Mouse (Mus musculus): ENCODE results near the gene Ybx3. TPM values are rescaled to one million over a fixed set of nuclear protein-coding genes. Genes with fewer than 3 reads are reported as not detected.

Gene Ybx3
- polyA plus RNA-seq, 1 experiment from 2014 or later: 25.0 TPM

- 92% methylated on average over 3 of the region's 3 CpGs for WGBS
- H3K27ac ChIP-seq: no peak overlapping the region
- no peak for ATAC-seq
- H3K9ac ChIP-seq (replicated peaks): no peak overlapping the region
- no peak overlapping the region for H3K4me2 ChIP-seq (replicated peaks)
- H3K4me1 ChIP-seq (replicated peaks): no peaks in the 10 kb centered on the region
- no peaks in the 10 kb centered on the region for H3K9me3 ChIP-seq
- no peaks in the 10 kb centered on the region for H3K36me3 ChIP-seq
- no peaks in the 10 kb centered on the region for H3K27me3 ChIP-seq
- no peak overlapping the region for H3K4me3 ChIP-seq (replicated peaks)
Measured at GRCm38 (mm10) chr6:131404260-131404659, 16.0 kb upstream of the Ybx3 start.

GRCm38 (mm10) chr6:131403036-131403435 lies 14.8 kb upstream of the Ybx3 start:
- ATAC-seq: no peak
- WGBS: 73% methylated on average over 2 of the region's 2 CpGs
- Histone ChIP-seq H3K36me3 (no peaks in the 10 kb centered on the region), H3K9ac (replicated peaks) (no peak overlapping the region), H3K27ac (no peak overlapping the region), H3K27me3 (no peaks in the 10 kb centered on the region), H3K4me3 (replicated peaks) (no peak overlapping the region), H3K4me1 (replicated peaks) (no peaks in the 10 kb centered on the region), H3K4me2 (replicated peaks) (no peak overlapping the region), H3K9me3 (no peaks in the 10 kb centered on the region)

- no peak overlapping the region for H3K27ac ChIP-seq
- no peaks in the 10 kb centered on the region for H3K9me3 ChIP-seq
Measured at GRCm38 (mm10) chr6:131402606-131403005, 14.3 kb upstream of the Ybx3 start.

GRCm38 (mm10) chr6:131401259-131401658 lies 13.0 kb upstream of the Ybx3 start:
- Histone ChIP-seq H3K9me3 (no peaks in the 10 kb centered on the region), H3K27ac (no peak overlapping the region), H3K27me3 (no peaks in the 10 kb centered on the region), H3K36me3 (no peaks in the 10 kb centered on the region), H3K9ac (replicated peaks) (no peak overlapping the region), H3K4me1 (replicated peaks) (no peaks in the 10 kb centered on the region), H3K4me3 (replicated peaks) (no peak overlapping the region), H3K4me2 (replicated peaks) (no peak overlapping the region)
- ATAC-seq: no peak
- WGBS: 79% methylated on average over 2 of the region's 2 CpGs

More at GRCm38 (mm10) chr6:131402606-131403005, 14.3 kb upstream of the Ybx3 start:
- ATAC-seq: no peak
- Histone ChIP-seq H3K9ac (replicated peaks) (no peak overlapping the region), H3K36me3 (no peaks in the 10 kb centered on the region), H3K4me1 (replicated peaks) (no peaks in the 10 kb centered on the region), H3K4me3 (replicated peaks) (no peak overlapping the region), H3K4me2 (replicated peaks) (no peak overlapping the region), H3K27me3 (no peaks in the 10 kb centered on the region)

GRCm38 (mm10) chr6:131396650-131397049 lies 8.4 kb upstream of the Ybx3 start:
- Histone ChIP-seq H3K27ac (no peak overlapping the region), H3K9me3 (no peaks in the 10 kb centered on the region), H3K36me3 (no peaks in the 10 kb centered on the region), H3K4me1 (replicated peaks) (no peaks in the 10 kb centered on the region), H3K4me3 (replicated peaks) (no peak overlapping the region), H3K9ac (replicated peaks) (no peak overlapping the region), H3K4me2 (replicated peaks) (no peak overlapping the region), H3K27me3 (no peaks in the 10 kb centered on the region)
- 78% methylated on average over 1 of the region's 1 CpGs for WGBS
- no peak for ATAC-seq

GRCm38 (mm10) chr6:131393873-131394660 lies 5.8 kb upstream of the Ybx3 start:
- Histone ChIP-seq H3K36me3 (no peaks in the 10 kb centered on the region), H3K27me3 (no peaks in the 10 kb centered on the region), H3K9ac (replicated peaks) (no peak overlapping the region), H3K9me3 (no peaks in the 10 kb centered on the region), H3K27ac (no peak overlapping the region), H3K4me2 (replicated peaks) (no peak overlapping the region), H3K4me3 (replicated peaks) (no peak overlapping the region), H3K4me1 (replicated peaks) (no peaks in the 10 kb centered on the region)
- ATAC-seq: no peak
- 84% methylated on average over 4 of the region's 4 CpGs for WGBS

- no peaks in the 10 kb centered on the region for H3K27me3 ChIP-seq
- H3K36me3 ChIP-seq: no peaks in the 10 kb centered on the region
- peak overlapping the region; percentile 84 for H3K9ac ChIP-seq (replicated peaks)
- peaks cover 30% of the 10 kb centered on the region for H3K4me1 ChIP-seq (replicated peaks)
- H3K4me2 ChIP-seq (replicated peaks): peak overlapping the region; percentile 93
- no peaks in the 10 kb centered on the region for H3K9me3 ChIP-seq
- WGBS: under 1% methylated on average over 43 of the region's 43 CpGs
- peak; percentile 72 for ATAC-seq
- peak overlapping the region; percentile 82 for H3K27ac ChIP-seq
- peak overlapping the region; percentile 80 for H3K4me3 ChIP-seq (replicated peaks)
Measured at GRCm38 (mm10) chr6:131387221-131388039, 846 bp downstream of the Ybx3 start.

GRCm38 (mm10) chr6:131386416-131387019 lies 1.8 kb downstream of the Ybx3 start:
- no peak for ATAC-seq
- no peak overlapping the region for H3K27ac ChIP-seq
- WGBS: 50% methylated on average over 9 of the region's 9 CpGs

GRCm38 (mm10) chr6:131385469-131385868 lies 2.8 kb downstream of the Ybx3 start:
- no peak for ATAC-seq
- WGBS: 93% methylated on average over 1 of the region's 1 CpGs
- Histone ChIP-seq H3K4me2 (replicated peaks) (no peak overlapping the region), H3K4me1 (replicated peaks) (peaks cover 36% of the 10 kb centered on the region), H3K27me3 (no peaks in the 10 kb centered on the region), H3K4me3 (replicated peaks) (no peak overlapping the region), H3K36me3 (0 out of 2 replicates have a peak, but pooled peaks cover 5% of the 10 kb centered on the region), H3K27ac (no peak overlapping the region), H3K9ac (replicated peaks) (no peak overlapping the region), H3K9me3 (no peaks in the 10 kb centered on the region)

More at GRCm38 (mm10) chr6:131386416-131387019, 1.8 kb downstream of the Ybx3 start:
- Histone ChIP-seq H3K4me1 (replicated peaks) (peaks cover 36% of the 10 kb centered on the region), H3K4me2 (replicated peaks) (peak overlapping the region; percentile 93), H3K9ac (replicated peaks) (peak overlapping the region; percentile 84), H3K27me3 (no peaks in the 10 kb centered on the region), H3K9me3 (no peaks in the 10 kb centered on the region), H3K4me3 (replicated peaks) (peak overlapping the region; percentile 80), H3K36me3 (no peaks in the 10 kb centered on the region)

GRCm38 (mm10) chr6:131383713-131384330 lies 4.5 kb downstream of the Ybx3 start:
- no peak overlapping the region for H3K4me2 ChIP-seq (replicated peaks)
- WGBS: 68% methylated on average over 6 of the region's 6 CpGs
- no peaks in the 10 kb centered on the region for H3K27me3 ChIP-seq
- H3K9me3 ChIP-seq: no peaks in the 10 kb centered on the region
- no peak for ATAC-seq
- no peak overlapping the region for H3K27ac ChIP-seq
- peaks cover 21% of the 10 kb centered on the region for H3K36me3 ChIP-seq
- no peak overlapping the region for H3K9ac ChIP-seq (replicated peaks)
- peaks cover 35% of the 10 kb centered on the region for H3K4me1 ChIP-seq (replicated peaks)
- no peak overlapping the region for H3K4me3 ChIP-seq (replicated peaks)

GRCm38 (mm10) chr6:131382984-131383337 lies 5.3 kb downstream of the Ybx3 start:
- Histone ChIP-seq H3K9me3 (no peaks in the 10 kb centered on the region), H3K27me3 (no peaks in the 10 kb centered on the region), H3K4me2 (replicated peaks) (no peak overlapping the region), H3K4me3 (replicated peaks) (no peak overlapping the region), H3K27ac (no peak overlapping the region), H3K9ac (replicated peaks) (no peak overlapping the region), H3K4me1 (replicated peaks) (peaks cover 33% of the 10 kb centered on the region), H3K36me3 (peaks cover 28% of the 10 kb centered on the region)
- 81% methylated on average over 3 of the region's 3 CpGs for WGBS
- no peak for ATAC-seq
